Mouse (Mus musculus) lung, embryonic 14.5 days (tissue): ENCODE results near the gene Csde1. TPM values are rescaled to one million over a fixed set of nuclear protein-coding genes. Genes with fewer than 3 reads are reported as not detected.

Experiments used
- ATAC-seq: fragments of 200-750 bp; cut with Nextera tagmentation; 2 replicates; pipeline ENCODE4 v1.8.0; 2017; ENCODE audit warnings: mild to moderate bottlenecking, moderate TSS enrichment, moderate library complexity; ENCODE audit not compliant: insufficient read depth
- DNase-seq: peaks from one replicate; pipeline ENCODE4 v3.0.0-alpha.2; 2015
- H3K27ac ChIP-seq: fragments of 300-500 bp; sonication (generic); 2 replicates; pipeline ENCODE4 v1.5.1; 2014; ENCODE audit warnings: low read depth, mild to moderate bottlenecking, moderate library complexity
- H3K27me3 ChIP-seq: fragments of 300-500 bp; sonication (generic); 2 replicates; pipeline ENCODE4 v1.6.1; 2014; ENCODE audit warnings: low read length, control low read depth; ENCODE audit not compliant: insufficient read depth
- H3K36me3 ChIP-seq: fragments of 300-500 bp; sonication (generic); 2 replicates; pipeline ENCODE4 v1.6.1; 2014; ENCODE audit warnings: control low read depth; ENCODE audit not compliant: insufficient read depth
- H3K4me1 ChIP-seq: fragments of 300-500 bp; sonication (generic); 2 replicates; pipeline ENCODE4 v1.6.1; 2014; ENCODE audit warnings: antibody characterized with exemption, control low read depth; ENCODE audit not compliant: insufficient read depth
- H3K4me2 ChIP-seq: fragments of 300-500 bp; sonication (generic); 2 replicates; pipeline ENCODE4 v1.6.1; 2014; ENCODE audit warnings: mild to moderate bottlenecking
- H3K4me3 ChIP-seq: fragments of 300-500 bp; sonication (generic); 2 replicates; pipeline ENCODE4 v1.5.1; 2014; ENCODE audit warnings: low read depth, low read length
- H3K9ac ChIP-seq: fragments of 300-500 bp; sonication (generic); 2 replicates; pipeline ENCODE4 v1.6.1; 2014
- H3K9me3 ChIP-seq: fragments of 300-500 bp; sonication (generic); 2 replicates; pipeline ENCODE4 v1.6.1; 2016; ENCODE audit warnings: low read depth, low read length, control low read depth
- CTCF ChIP-seq: IDR thresholded peaks from 2 replicates; pipeline ENCODE4 v1.5.1; 2016; ENCODE audit warnings: antibody characterized with exemption, low read depth
- WGBS: fragments of 180-500 bp; shearing (Covaris S2); extraction: QIAGEN DNeasy Blood & Tissue Kit; methylation state at CpG from one replicate; pipeline ENCODE4 v1.1.7; 2014; 5-methylcytosine and 5-hydroxymethylcytosine counted together
- polyA plus RNA-seq: library from polyadenylated mRNA; unstranded; fragments of >200 nt; fragmentation: Nextera tagmentation; extraction: Ambion mirVana; gene quantifications from 2 replicates; pipeline ENCODE4 v1.2.1, GENCODE M21; 2014

Csde1 gene
- polyA plus RNA-seq, 1 experiment from 2014 or later, result 439 TPM

DNA sequence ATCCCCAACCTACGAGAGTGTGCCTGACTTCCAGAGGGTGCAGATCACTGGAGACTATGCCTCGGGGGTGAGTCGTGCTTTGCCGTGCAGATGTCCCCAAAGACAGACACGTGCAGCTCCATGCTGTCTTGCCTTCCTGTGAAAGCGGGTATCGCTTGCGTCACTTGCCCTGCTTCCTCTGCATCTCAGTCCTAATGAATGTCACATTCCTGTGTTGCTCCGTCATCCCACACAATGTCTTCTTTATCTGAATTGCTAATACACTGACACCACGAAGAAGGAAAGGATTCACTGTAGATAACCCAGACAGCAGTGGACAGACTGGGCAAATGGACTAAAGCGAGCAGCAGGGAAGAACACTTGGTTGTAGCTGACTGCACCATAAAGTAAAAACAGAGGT, 60.8 kb downstream of the Csde1 start:
- no peak overlapping the region for H3K27ac ChIP-seq
- H3K9ac ChIP-seq, result no peak overlapping the region
- H3K9me3 ChIP-seq, result no peaks in the 10 kb centered on the region
- DNase-seq (no peak), ATAC-seq (no peak)
- 66% methylated on average over 11 of the region's 11 CpGs for WGBS
- no peaks in the 10 kb centered on the region for H3K4me1 ChIP-seq
- H3K4me2 ChIP-seq, result no peak overlapping the region
- no peaks in the 10 kb centered on the region for H3K36me3 ChIP-seq
- no peaks in the 10 kb centered on the region for H3K27me3 ChIP-seq
- H3K4me3 ChIP-seq, result no peak overlapping the region
- no peak for TF ChIP-seq CTCF

DNA sequence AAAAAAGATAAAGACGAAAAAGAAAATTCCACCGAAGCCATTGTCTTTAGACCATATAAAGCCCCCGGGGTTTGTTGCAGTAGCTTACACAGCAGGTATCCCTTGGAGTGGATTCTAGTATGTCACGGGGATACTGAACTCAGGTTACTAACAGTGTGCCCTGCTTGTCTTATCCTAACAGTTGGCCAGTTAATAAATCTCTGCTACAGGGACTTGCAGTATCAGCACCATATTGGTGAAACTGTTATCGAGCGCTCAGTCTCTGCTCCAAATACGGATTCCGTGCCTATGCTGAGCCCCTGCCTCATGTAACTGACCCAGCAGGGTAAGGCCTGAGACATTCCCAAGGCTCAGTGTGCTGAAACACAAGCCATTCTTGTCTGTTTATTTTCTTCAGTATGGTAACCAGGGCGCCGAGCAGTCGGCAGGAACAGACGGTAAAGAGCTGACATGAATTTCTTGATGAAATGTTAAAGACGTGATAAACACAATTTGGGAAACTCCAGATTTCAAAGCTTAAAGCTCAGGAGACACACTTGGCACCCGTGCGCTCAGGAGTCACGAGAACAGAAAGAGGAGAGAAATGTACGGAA, 61.7 kb downstream of the Csde1 start:
- no peak for ATAC-seq

DNA sequence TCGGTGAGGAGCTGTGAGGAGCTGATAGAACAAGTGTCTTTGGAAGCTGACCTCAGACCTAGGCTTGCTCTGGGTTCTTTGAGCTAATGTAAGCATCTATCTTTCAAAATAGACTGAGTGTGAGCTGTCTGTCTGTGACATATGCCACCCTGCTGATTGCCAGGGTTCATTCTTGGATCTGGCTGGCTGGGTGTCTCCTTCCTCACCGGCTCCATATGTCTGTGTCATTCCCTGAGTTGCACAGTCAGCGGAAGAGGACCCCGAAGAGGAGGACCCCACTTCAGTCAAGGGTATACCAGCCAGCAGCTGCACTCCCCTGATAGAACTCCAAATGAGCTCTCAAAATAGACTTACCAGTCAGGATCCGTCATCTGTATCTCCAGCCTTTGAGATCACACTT, 62.5 kb downstream of the Csde1 start:
- no peaks in the 10 kb centered on the region for H3K27me3 ChIP-seq
- no peak overlapping the region for H3K4me2 ChIP-seq
- DNase-seq, result no peak
- WGBS, result 71% methylated on average over 5 of the region's 5 CpGs
- H3K9me3 ChIP-seq, result no peaks in the 10 kb centered on the region
- no peak overlapping the region for H3K9ac ChIP-seq
- TF ChIP-seq CTCF, result no peak
- no peaks in the 10 kb centered on the region for H3K4me1 ChIP-seq
- no peak for ATAC-seq
- no peak overlapping the region for H3K27ac ChIP-seq
- no peaks in the 10 kb centered on the region for H3K36me3 ChIP-seq
- no peak overlapping the region for H3K4me3 ChIP-seq

More for the DNA sequence above, 61.7 kb downstream of the Csde1 start:
- no peaks in the 10 kb centered on the region for H3K27me3 ChIP-seq
- no peaks in the 10 kb centered on the region for H3K4me1 ChIP-seq
- no peaks in the 10 kb centered on the region for H3K36me3 ChIP-seq
- H3K9me3 ChIP-seq, result no peaks in the 10 kb centered on the region
- no peak overlapping the region for H3K27ac ChIP-seq
- 71% methylated on average over 17 of the region's 17 CpGs for WGBS
- no peak overlapping the region for H3K4me2 ChIP-seq
- no peak for DNase-seq
- H3K4me3 ChIP-seq, result no peak overlapping the region
- H3K9ac ChIP-seq, result no peak overlapping the region
- no peak for TF ChIP-seq CTCF

DNA sequence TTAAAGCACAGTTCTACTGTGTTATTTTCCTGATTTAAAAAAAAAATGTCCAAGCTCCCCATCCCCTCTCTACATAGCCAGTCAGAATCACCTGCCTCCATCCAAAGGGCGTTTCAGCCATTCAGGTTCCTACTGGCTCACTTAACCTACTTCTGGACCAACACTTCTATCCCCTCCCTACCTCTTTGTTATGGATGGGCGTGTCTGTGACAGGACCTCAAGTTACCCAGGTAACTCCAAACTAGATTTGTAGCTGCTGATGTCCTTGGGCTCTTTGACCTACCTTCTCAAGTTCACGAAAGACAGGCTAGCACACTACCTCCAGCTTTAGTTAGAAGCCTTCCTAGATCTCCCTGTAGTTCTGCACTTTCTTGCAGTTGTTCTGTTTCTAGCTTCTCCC, 65.8 kb downstream of the Csde1 start:
- Histone ChIP-seq H3K4me3 (no peak overlapping the region), H3K9me3 (no peaks in the 10 kb centered on the region), H3K27me3 (no peaks in the 10 kb centered on the region), H3K27ac (no peak overlapping the region), H3K4me1 (no peaks in the 10 kb centered on the region), H3K9ac (no peak overlapping the region), H3K4me2 (no peak overlapping the region), H3K36me3 (no peaks in the 10 kb centered on the region)
- 72% methylated on average over 3 of the region's 3 CpGs for WGBS
- DNase-seq (no peak), ATAC-seq (no peak)
- no peak for TF ChIP-seq CTCF

DNA sequence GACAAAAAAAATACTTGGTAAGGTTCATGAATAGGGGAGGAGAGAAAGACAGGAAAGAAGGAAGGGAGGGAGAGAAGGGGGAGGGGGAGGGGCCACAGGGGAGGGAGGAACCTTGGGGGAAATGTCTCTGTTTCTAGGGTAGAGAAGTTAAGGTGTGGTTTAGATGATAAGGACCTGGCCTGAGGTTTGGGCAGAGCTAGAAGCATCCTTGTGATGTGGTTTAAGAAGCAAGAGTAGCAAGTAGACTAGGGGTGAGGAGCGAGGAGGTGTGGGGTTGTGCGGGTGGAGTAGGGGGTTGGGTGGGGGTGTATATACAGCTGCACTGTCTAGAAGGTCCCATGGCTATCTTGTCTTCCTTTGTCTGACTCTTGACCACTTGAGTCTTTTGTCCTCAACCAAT, 71.5 kb downstream of the Csde1 start:
- Histone ChIP-seq H3K36me3 (no peaks in the 10 kb centered on the region), H3K9ac (no peak overlapping the region), H3K9me3 (no peaks in the 10 kb centered on the region), H3K27ac (no peak overlapping the region), H3K4me1 (no peaks in the 10 kb centered on the region), H3K27me3 (no peaks in the 10 kb centered on the region), H3K4me2 (no peak overlapping the region), H3K4me3 (no peak overlapping the region)
- 100% methylated on average over 2 of the region's 2 CpGs for WGBS
- no peak for DNase-seq
- ATAC-seq, result no peak
- no peak for TF ChIP-seq CTCF

DNA sequence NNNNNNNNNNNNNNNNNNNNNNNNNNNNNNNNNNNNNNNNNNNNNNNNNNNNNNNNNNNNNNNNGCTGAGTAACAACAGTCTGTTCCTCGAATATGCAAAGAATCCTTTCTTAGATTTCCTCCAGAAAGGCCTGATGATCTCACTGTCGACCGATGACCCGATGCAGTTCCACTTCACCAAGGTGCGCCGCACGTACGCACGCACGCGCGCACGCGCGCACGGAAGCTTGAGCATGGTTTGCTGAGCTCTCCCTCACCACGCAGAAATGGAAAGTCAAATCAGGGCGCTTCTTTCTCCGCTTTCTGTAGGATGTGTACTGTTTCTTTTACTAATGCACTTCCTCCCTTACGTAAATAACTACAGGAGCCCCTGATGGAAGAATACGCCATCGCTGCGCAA, 78.4 kb downstream of the Csde1 start:
- no peaks in the 10 kb centered on the region; the same call in 1 of the 2 replicates for H3K4me1 ChIP-seq
- no peak for TF ChIP-seq CTCF
- H3K9ac ChIP-seq, result no peak overlapping the region
- WGBS, result 72% methylated on average over 23 of the region's 23 CpGs
- no peaks in the 10 kb centered on the region for H3K36me3 ChIP-seq
- ATAC-seq (no peak), DNase-seq (no peak)
- no peak overlapping the region for H3K27ac ChIP-seq
- no peaks in the 10 kb centered on the region for H3K27me3 ChIP-seq
- no peak overlapping the region for H3K4me3 ChIP-seq
- H3K9me3 ChIP-seq, result no peaks in the 10 kb centered on the region
- no peak overlapping the region for H3K4me2 ChIP-seq

DNA sequence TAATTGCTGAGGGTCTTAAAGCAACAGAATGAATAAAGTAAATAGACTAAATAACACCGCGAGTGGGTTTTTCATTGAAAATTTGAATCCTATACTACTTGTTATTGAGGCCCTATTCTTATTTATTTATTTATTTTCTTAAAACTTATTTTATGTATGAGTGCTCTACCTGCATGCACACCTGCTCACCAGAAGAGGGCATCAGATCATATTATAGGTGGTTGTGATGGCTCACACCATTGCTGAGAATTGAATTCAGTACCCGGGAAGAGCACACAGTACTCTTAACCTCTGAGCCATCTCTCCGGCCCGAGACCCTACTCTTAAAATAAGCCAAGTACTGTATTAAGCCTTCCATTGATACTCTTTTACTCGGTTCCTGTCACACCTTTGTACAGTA, 79.4 kb downstream of the Csde1 start:
- no peaks in the 10 kb centered on the region for H3K9me3 ChIP-seq
- H3K36me3 ChIP-seq, result no peaks in the 10 kb centered on the region
- no peaks in the 10 kb centered on the region for H3K27me3 ChIP-seq
- H3K4me2 ChIP-seq, result no peak overlapping the region
- DNase-seq (no peak), ATAC-seq (no peak)
- H3K9ac ChIP-seq, result no peak overlapping the region
- no peaks in the 10 kb centered on the region; the same call in 1 of the 2 replicates for H3K4me1 ChIP-seq
- 84% methylated on average over 6 of the region's 6 CpGs for WGBS
- no peak overlapping the region for H3K4me3 ChIP-seq
- H3K27ac ChIP-seq, result no peak overlapping the region
- peak; percentile 41 for TF ChIP-seq CTCF

DNA sequence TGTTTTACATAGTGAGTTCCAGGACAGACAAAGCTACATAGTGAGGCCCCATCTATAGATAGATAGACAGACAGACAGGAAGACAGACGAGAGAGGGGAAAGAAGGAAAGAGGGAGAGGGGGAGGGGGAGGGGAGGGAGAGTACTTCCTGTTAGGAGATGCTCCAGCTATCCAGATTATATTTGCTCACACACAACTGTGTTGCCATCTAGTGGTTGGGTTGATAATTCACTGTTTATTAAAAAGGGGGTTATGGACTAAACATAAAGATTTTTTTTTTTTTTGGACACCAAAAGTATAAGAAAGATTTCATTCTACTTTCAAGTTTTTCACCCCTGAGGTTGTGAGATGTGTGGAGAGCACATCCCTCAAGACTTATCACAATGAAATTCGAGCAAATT, 80.5 kb downstream of the Csde1 start:
- ATAC-seq (no peak), DNase-seq (peak; percentile 11)
- TF ChIP-seq CTCF, result peak; percentile 38; the same call in 1 of the 2 replicates
- no peaks in the 10 kb centered on the region for H3K27me3 ChIP-seq
- H3K4me1 ChIP-seq, result no peaks in the 10 kb centered on the region; the same call in 1 of the 2 replicates
- H3K4me3 ChIP-seq, result no peak overlapping the region
- H3K36me3 ChIP-seq, result no peaks in the 10 kb centered on the region
- no peak overlapping the region for H3K4me2 ChIP-seq
- no peak overlapping the region for H3K27ac ChIP-seq
- no peaks in the 10 kb centered on the region for H3K9me3 ChIP-seq
- 42% methylated on average over 2 of the region's 2 CpGs for WGBS
- no peak overlapping the region for H3K9ac ChIP-seq
